Mouse (Mus musculus) testis, postnatal 10 days (tissue): ENCODE measurements around the gene Sgms1.

Experiments used
- DNase-seq: peaks from one replicate; pipeline ENCODE4 v3.0.0; 2021; ENCODE audit warnings: low spot score

Gene Sgms1

DNA sequence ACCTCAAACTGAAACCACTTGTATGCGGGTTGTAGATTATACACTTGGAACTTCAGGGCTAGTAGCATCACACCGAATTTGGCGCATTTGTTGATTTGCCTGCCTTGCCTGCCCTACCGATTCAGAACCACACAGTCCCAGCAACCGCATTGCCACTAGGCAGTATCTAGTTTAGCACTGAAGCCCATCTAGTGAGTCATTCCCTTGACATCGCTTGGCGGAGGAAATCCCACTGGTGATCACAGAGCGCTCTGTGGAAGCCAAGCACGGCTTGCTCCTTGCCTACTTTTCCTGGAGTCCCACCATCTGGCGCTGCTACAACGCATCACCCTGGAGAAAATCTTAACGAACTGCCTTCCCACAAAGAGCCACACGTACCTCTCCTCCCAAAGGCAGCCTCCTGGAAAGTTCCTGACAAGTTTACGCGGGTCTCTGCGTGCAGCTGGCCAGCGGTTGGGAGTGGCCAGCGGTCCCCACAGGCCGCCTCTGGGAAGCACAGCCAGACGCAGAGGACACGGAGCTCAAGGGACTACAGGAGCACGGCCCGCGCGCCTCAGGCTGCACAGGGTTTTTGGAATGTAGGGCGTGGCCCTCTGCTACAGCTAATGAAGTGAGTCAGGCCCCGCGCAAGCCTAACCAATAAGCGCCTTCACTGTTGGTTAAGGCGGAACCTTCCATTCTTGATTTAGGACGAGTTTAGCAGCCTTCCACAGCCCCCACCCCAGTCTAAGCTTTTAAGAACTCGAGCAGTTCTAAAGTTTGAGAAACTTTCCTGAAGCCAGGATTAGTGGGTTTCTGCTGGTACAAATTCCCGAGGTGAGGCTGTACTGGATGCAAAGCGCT lies 178.8 kb downstream of the Sgms1 start:
- DNase-seq, result peak; percentile 79

DNA sequence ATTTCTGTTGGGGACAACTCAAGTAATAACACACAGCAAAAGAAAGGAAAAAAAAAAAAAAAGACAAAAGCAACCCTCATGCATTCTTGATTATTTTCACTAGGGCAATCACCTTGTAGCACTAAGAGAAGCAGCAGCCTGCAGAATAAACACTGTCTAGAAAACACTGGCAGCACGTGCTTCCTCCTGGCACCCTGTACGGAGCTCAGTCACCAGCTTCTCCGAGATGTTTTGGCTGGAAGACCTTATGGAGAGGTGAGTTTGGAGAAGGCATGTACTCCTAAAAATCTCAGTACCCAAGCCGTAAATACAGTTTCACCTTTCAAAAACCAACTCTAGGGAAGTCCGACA lies 179.4 kb downstream of the Sgms1 start:
- no peak for DNase-seq

GRCm38 (mm10) chr19:32202131-32203114 lies 187.1 kb downstream of the Sgms1 start:
- DNase-seq, result no peak

GRCm38 (mm10) chr19:32199861-32200574 lies 189.5 kb downstream of the Sgms1 start:
- no peak for DNase-seq

- DNase-seq, result no peak
Observed at GRCm38 (mm10) chr19:32199133-32199532, 190.4 kb downstream of the Sgms1 start.

DNA sequence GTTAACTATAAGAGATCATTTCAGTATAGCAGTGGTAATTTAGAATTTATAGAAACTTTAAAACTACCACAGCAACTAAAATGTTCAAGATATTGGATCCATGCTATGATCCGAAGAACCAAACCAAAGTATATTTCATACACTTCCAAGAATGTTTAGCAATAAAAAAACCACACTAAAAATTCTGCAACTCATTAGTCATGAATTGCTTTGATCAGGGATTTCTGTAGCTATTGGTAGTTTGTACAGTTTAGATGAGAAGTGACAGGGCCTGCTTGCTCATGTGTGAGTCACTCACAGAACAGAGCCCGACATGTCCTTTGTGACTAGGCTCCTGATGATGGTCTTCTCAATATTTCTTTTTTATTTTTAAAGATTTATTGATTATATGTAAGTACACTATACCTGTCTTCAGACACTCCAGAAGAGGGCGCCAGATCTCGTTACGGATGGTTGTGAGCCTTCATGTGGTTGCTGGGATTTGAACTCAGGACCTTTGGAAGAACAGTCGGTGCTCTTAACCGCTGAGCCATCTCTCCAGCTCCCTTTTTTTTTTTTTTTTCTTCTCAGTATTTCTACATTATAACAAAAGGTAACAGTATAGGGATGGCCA lies 190.9 kb downstream of the Sgms1 start:
- DNase-seq, result no peak

GRCm38 (mm10) chr19:32196976-32197819 lies 192.3 kb downstream of the Sgms1 start:
- DNase-seq, result no peak

DNA sequence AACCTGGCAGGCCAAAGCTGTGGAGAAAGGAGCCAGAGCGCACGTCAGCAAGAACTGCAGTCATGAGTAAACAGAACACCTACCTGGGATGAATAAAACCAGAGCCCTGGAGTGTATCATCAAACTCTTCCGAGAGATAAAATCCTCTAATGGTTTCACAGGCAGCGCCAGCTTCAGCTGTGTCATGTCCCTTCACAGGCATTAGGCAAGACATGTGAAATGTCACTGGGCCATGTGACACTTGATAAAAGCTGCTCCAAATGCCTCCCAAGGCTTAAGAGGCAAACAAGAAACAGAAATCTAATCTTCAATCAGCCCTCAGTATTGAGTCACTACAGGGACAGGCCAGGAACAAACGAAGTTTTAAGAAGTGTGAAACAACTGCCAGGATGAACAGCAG lies 193.3 kb downstream of the Sgms1 start:
- DNase-seq, result no peak

- no peak for DNase-seq
Observed at GRCm38 (mm10) chr19:32194863-32195262, 194.7 kb downstream of the Sgms1 start.

GRCm38 (mm10) chr19:32194074-32194473 lies 195.4 kb downstream of the Sgms1 start:
- no peak for DNase-seq

- DNase-seq, result no peak
Observed at GRCm38 (mm10) chr19:32191596-32191995, 197.9 kb downstream of the Sgms1 start.

GRCm38 (mm10) chr19:32189961-32190360 lies 199.6 kb downstream of the Sgms1 start:
- DNase-seq, result no peak

DNA sequence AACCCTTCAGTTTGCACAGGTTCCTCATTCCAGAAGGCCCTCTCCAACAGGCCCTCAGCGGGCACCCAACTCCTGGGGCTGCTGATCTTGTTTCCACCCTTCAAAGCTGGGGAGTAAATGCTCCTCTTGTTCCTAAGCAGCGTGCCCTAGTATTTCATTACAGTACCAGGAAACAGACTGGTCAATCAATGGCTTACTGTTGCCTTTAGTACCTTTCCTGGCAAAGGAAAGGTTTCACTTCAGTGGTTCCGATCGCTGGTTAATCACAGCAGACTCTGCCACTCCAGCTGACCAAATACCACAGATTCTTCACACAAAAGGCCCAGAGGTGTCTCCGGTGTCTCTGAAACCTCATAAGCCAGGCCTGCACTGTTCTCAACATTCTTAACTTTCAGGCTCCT lies 200.5 kb downstream of the Sgms1 start:
- DNase-seq, result no peak

DNA sequence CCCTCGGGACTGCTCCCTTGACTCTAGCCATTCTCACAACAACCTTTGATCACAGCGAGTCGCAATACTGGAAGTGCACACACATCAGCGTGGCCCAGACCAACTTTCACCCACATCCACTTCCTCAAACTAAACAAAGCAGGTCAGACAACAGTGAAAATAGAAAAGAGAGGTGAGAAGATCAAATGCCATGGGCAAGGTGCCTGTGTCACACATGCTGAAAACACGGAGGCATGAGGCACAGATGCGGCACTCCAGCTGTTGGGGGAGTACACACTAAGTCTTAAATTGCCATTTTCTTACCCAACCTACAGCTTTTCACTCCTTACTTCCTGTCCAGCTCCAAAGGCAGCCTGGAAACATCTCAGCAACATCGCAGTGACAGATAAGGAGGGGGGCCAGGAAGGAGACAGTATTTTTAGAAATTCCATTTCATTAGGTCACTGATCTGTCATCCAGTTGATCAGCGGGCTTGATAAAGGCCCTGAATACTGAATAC lies 202.9 kb downstream of the Sgms1 start:
- DNase-seq, result no peak

GRCm38 (mm10) chr19:32183005-32183404 lies 206.5 kb downstream of the Sgms1 start:
- no peak for DNase-seq

GRCm38 (mm10) chr19:32182471-32182870 lies 207.0 kb downstream of the Sgms1 start:
- DNase-seq, result no peak

- no peak for DNase-seq
Observed at GRCm38 (mm10) chr19:32181721-32182394, 207.7 kb downstream of the Sgms1 start.

DNA sequence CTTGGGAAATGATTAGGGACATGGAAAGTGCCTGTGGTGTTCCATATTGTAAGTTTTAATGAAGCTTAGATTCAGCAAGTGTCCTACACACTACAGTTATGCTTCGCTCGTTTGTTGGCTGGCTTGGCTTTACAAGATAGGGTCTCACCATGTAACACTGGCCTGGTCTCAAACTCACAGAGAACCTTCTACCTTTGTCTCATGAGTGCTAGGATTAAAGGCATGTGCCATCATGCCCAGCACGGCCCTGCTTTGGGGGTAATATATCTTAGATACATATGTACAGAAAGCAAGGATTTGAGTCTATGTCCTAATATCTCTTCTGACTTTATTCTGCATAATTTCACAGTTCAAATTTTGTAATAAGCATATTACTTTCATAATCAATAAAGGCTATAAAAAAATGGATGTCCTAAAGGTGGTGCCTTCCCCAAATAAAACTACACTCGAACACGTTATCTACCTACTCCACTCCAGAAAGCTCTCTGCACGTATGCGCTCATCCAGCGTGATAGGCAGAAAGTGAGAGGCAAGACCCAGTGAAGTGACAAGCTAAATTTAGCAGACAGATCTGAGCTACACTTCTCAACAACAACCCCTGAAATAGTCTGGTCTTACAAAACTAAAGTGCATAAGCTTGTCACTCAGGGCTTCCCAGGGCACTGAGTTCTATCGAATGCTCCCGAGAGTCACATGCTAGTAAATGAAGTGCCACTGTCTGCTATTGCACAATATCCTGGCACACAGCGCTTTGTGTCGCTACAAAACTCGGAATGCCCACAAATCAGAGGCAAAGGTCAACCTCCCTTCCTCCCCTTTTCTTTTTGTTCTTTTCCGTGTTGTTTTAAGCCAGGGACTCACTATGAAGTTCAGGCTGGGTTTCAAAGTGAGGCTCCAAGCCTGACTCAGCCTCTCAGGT lies 208.5 kb downstream of the Sgms1 start:
- DNase-seq, result no peak

- no peak for DNase-seq
Observed at GRCm38 (mm10) chr19:32179978-32180413, 209.5 kb downstream of the Sgms1 start.
